Mouse (Mus musculus): ENCODE measurements around the gene Pjvk. TPM values are rescaled to one million over a fixed set of nuclear protein-coding genes. Genes with fewer than 3 reads are reported as not detected.

Pjvk gene
- polyA plus RNA-seq, 1 experiment from 2014 or later: 1.0 TPM

DNA sequence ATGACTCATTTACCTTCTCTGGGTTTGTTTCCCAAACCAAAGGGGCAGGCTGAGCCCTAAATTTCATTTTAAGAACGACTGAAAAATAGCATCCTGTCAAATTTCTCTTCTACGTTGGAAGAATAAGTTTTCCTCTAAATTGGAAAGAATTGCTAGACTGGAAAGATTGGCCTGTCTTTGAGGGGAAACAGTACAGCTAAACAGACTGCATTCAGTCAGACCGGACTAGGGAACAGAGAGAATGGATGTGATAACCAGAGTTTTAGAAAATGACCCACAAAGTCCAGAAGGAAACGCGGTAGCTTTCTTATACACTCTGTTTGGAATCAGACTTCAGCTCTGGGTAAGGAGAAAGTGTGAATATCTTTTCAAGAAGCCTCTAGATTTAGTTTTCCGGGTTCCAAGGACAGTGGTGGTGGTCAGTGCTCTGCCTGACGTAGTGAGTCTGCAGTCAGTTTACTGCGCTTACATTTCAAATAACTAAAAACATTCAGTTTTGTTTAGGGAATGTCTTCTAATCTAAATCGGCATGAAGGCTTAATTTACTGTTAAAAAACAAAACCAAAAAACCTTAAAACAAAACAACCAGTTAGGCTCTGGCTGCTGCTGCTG lies 24.0 kb downstream of the Pjvk start:
- H3K27ac ChIP-seq (replicated peaks): peak overlapping the region; percentile 62
- H3K27me3 ChIP-seq: no peaks in the 10 kb centered on the region
- peak overlapping the region; percentile 51 for H3K9ac ChIP-seq (replicated peaks)
- peak overlapping the region; percentile 57 for H3K4me2 ChIP-seq (replicated peaks)
- H3K36me3 ChIP-seq: no peaks in the 10 kb centered on the region
- 46% methylated on average over 9 of the region's 9 CpGs for WGBS
- H3K4me3 ChIP-seq: peak overlapping the region; percentile 43
- ATAC-seq (ENCODE audit: low FRiP score, low read depth): no peak
- H3K4me1 ChIP-seq: peaks cover 17% of the 10 kb centered on the region
- H3K9me3 ChIP-seq: no peaks in the 10 kb centered on the region

DNA sequence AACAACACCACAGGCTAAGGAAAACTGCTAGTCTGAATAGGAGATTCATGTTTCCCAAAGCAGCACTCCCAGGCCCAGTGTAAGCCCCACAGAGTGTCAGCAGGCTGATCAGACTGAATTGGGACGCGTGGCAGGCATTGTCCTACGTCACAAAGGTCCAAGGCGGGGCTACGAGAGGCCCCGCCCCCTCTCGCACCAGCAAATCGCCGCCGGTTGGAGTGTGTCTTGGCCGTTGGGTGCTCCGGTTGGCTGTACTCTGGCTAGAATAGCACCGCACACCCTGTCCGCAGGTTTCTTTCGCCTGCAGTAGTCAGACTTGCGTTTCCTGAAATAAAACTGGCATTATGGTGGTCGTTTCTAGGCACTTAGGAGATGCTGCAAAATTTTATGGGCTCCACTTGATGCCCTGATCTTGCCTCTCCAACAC lies 24.7 kb downstream of the Pjvk start, which contains the start of gene Fkbp7:
TSS of gene Fkbp7 (minus strand) at position 151 of the 427 bp plus-strand sequence.
- Histone ChIP-seq H3K27ac (replicated peaks) (peak within 1 kb of the TSS; percentile 62), H3K27me3 (no peaks in the 10 kb centered on the region), H3K9me3 (no peaks in the 10 kb centered on the region), H3K4me3 (peak within 1 kb of the TSS; percentile 43), H3K9ac (replicated peaks) (peak within 1 kb of the TSS; percentile 51), H3K36me3 (no peaks in the 10 kb centered on the region), H3K4me1 (peaks cover 17% of the 10 kb centered on the region), H3K4me2 (replicated peaks) (peak within 1 kb of the TSS; percentile 57)
- WGBS: under 1% methylated on average over 17 of the region's 17 CpGs
- ATAC-seq (ENCODE audit: low FRiP score, low read depth): peak; percentile 91

GRCm38 (mm10) chr2:76673472-76674081 lies 25.3 kb downstream of the Pjvk start:
- 41% methylated on average over 7 of the region's 7 CpGs for WGBS
- Histone ChIP-seq H3K27ac (replicated peaks) (peak overlapping the region; percentile 56), H3K9ac (replicated peaks) (no peak overlapping the region), H3K9me3 (no peaks in the 10 kb centered on the region), H3K4me1 (peaks cover 17% of the 10 kb centered on the region), H3K27me3 (no peaks in the 10 kb centered on the region), H3K4me2 (replicated peaks) (peak overlapping the region; percentile 57), H3K4me3 (peak overlapping the region; percentile 43), H3K36me3 (no peaks in the 10 kb centered on the region)
- no peak for ATAC-seq (ENCODE audit: low FRiP score, low read depth)

DNA sequence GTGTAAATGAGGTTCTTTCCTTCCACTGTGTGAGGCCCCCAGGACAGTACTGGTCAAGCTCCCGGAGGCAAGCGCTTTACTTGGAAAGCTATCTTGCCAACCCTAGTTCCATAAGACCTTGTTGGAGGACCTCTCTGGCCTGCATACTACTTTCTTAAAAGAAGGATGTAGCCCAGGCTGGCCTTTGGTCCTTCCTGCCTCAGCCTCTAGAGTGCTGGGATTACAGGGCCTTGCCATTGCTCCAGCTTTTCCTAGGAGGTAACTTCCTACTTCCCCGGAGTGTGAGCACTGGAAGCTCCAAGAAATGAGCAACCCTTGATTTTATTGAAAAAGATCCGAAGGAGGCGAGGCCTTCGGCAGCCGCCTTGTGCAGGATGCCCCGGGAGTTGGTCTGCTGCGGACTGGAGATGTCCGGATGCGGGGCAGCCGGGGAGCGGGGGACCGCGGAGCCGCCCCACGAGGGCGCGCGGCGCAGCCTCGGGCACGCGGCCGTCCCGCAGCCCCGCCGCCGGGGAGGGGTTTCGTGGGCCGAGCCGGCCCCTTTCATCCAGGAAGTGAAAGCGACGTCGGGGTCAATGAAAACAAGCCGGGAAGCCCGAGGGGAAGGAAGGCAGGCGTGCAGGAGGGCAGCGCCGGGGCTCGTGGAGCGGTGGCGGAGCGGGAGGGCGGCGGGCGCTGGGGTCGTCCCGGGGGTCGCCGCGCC lies 26.6 kb downstream of the Pjvk start, which contains the start of gene Plekha3:
TSS of gene Plekha3 (plus strand) at position 557 of the 703 bp plus-strand sequence.
- peak; percentile 70 for ATAC-seq (ENCODE audit: low FRiP score, low read depth)
- peak within 1 kb of the TSS; percentile 68 for H3K4me3 ChIP-seq

GRCm38 (mm10) chr2:76675451-76675850 lies 27.2 kb downstream of the Pjvk start:
- peaks cover 17% of the 10 kb centered on the region for H3K4me1 ChIP-seq
- no peaks in the 10 kb centered on the region for H3K27me3 ChIP-seq
- H3K4me3 ChIP-seq: peak overlapping the region; percentile 68
- under 1% methylated on average over 38 of the region's 44 CpGs for WGBS
- H3K9me3 ChIP-seq: no peaks in the 10 kb centered on the region
- ATAC-seq (ENCODE audit: low FRiP score, low read depth): peak; percentile 59; the same call in 1 of the 2 replicates
- peak overlapping the region; percentile 60 for H3K4me2 ChIP-seq (replicated peaks)
- no peaks in the 10 kb centered on the region for H3K36me3 ChIP-seq
- peak overlapping the region; percentile 81 for H3K27ac ChIP-seq (replicated peaks)
- peak overlapping the region; percentile 91 for H3K9ac ChIP-seq (replicated peaks)

More for the DNA sequence above, 26.6 kb downstream of the Pjvk start, which contains the start of gene Plekha3:
- Histone ChIP-seq H3K9me3 (no peaks in the 10 kb centered on the region), H3K9ac (replicated peaks) (peak within 1 kb of the TSS; percentile 91), H3K27ac (replicated peaks) (peak within 1 kb of the TSS; percentile 81), H3K4me2 (replicated peaks) (peak within 1 kb of the TSS; percentile 60), H3K27me3 (no peaks in the 10 kb centered on the region), H3K36me3 (no peaks in the 10 kb centered on the region), H3K4me1 (peaks cover 17% of the 10 kb centered on the region)
- 6% methylated on average over 43 of the region's 52 CpGs for WGBS

- peaks cover 17% of the 10 kb centered on the region for H3K4me1 ChIP-seq
- WGBS: 17% methylated on average over 4 of the region's 4 CpGs
- H3K27ac ChIP-seq (replicated peaks): no peak overlapping the region
- H3K9me3 ChIP-seq: no peaks in the 10 kb centered on the region
- peak overlapping the region; percentile 60 for H3K4me2 ChIP-seq (replicated peaks)
- H3K27me3 ChIP-seq: no peaks in the 10 kb centered on the region
- H3K36me3 ChIP-seq: no peaks in the 10 kb centered on the region
- peak overlapping the region; percentile 68 for H3K4me3 ChIP-seq
- ATAC-seq (ENCODE audit: low FRiP score, low read depth): no peak
- peak overlapping the region; percentile 91 for H3K9ac ChIP-seq (replicated peaks)
Observed at GRCm38 (mm10) chr2:76675949-76676348, 27.7 kb downstream of the Pjvk start.

GRCm38 (mm10) chr2:76676401-76677226 lies 28.3 kb downstream of the Pjvk start:
- Histone ChIP-seq H3K4me2 (replicated peaks) (peak overlapping the region; percentile 60), H3K27ac (replicated peaks) (no peak overlapping the region)
- WGBS: 68% methylated on average over 13 of the region's 13 CpGs

DNA sequence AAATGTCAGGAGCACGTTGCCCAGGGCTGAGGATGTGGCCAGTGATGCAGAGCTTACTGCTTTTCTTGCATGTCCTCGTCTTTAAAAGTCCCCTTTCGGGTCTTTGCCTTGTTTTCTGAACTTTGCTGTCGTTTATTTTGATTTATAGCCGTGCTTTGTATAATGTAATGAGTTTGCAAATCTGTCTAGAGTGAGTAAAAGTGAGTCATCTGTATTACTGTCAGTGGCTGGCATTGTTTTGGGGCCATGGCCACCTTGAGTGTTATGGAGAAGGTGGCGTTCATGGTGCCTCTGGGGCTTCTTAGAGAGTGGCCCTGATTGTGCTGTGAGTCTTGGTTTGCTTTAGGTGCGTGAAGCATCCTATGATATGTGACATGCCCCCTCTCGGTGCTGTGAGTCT lies 34.0 kb downstream of the Pjvk start:
- Histone ChIP-seq H3K4me1 (no peaks in the 10 kb centered on the region), H3K36me3 (peaks cover 55% of the 10 kb centered on the region), H3K27ac (replicated peaks) (no peak overlapping the region), H3K9ac (replicated peaks) (no peak overlapping the region), H3K9me3 (no peaks in the 10 kb centered on the region), H3K27me3 (no peaks in the 10 kb centered on the region), H3K4me2 (replicated peaks) (no peak overlapping the region), H3K4me3 (no peak overlapping the region)
- ATAC-seq (ENCODE audit: low FRiP score, low read depth): no peak
- 90% methylated on average over 8 of the region's 8 CpGs for WGBS

More at GRCm38 (mm10) chr2:76676401-76677226, 28.3 kb downstream of the Pjvk start:
- H3K9ac ChIP-seq (replicated peaks): peak overlapping the region; percentile 91
- 0 out of 2 replicates have a peak, but pooled peaks cover 3% of the 10 kb centered on the region for H3K36me3 ChIP-seq
- peaks cover 17% of the 10 kb centered on the region for H3K4me1 ChIP-seq
- no peak for ATAC-seq (ENCODE audit: low FRiP score, low read depth)
- H3K4me3 ChIP-seq: peak overlapping the region; percentile 68
- H3K9me3 ChIP-seq: no peaks in the 10 kb centered on the region
- H3K27me3 ChIP-seq: no peaks in the 10 kb centered on the region

DNA sequence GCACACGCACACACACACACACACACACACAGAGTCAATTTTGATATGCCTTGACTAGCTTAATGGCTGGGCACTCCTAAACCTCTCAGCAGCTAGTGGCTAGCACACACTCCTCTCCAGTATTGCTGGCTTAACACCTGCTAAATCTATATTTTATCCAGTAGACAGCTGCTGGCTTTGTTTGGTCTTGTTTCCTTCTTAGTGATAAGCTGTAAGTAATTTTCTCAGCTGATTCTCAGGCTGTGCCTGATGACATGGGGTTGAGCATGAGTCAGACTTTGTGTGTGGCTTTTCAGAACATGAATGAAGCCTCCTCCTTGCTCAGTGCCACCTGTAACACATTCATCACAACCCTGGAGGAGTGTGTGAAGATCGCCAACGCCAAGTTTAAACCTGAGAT lies 38.7 kb downstream of the Pjvk start:
- Histone ChIP-seq H3K27me3 (no peaks in the 10 kb centered on the region), H3K27ac (replicated peaks) (no peak overlapping the region), H3K9ac (replicated peaks) (no peak overlapping the region), H3K4me1 (no peaks in the 10 kb centered on the region), H3K36me3 (peaks cover 83% of the 10 kb centered on the region), H3K4me2 (replicated peaks) (no peak overlapping the region), H3K4me3 (no peak overlapping the region), H3K9me3 (no peaks in the 10 kb centered on the region)
- ATAC-seq (ENCODE audit: low FRiP score, low read depth): no peak
- 96% methylated on average over 3 of the region's 3 CpGs for WGBS

GRCm38 (mm10) chr2:76687608-76688007 lies 39.3 kb downstream of the Pjvk start:
- H3K27me3 ChIP-seq: no peaks in the 10 kb centered on the region
- peaks cover 82% of the 10 kb centered on the region for H3K36me3 ChIP-seq
- H3K27ac ChIP-seq (replicated peaks): no peak overlapping the region
- no peak overlapping the region for H3K4me3 ChIP-seq
- H3K4me2 ChIP-seq (replicated peaks): no peak overlapping the region
- WGBS: 89% methylated on average over 3 of the region's 3 CpGs
- ATAC-seq (ENCODE audit: low FRiP score, low read depth): no peak
- no peaks in the 10 kb centered on the region for H3K4me1 ChIP-seq
- no peak overlapping the region for H3K9ac ChIP-seq (replicated peaks)
- no peaks in the 10 kb centered on the region for H3K9me3 ChIP-seq

DNA sequence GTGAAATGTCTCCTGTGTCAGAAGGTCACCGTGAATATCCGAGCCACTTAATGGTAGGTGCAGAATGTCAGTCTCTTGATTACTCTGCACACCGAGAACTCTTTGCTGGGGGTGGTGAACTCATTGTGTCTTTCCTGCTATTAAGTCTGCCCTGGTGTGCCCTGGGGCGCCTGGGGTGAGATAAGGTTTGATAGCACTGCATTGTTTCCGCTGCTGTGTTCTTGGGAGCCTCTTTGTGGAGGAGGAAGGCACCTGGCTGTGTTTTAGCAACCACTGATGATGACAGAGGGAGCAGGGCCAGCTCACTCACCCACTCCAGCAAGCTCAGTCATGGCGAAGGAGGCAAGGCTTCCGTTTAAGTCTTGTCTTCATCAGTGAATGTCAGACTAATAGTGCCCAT lies 39.9 kb downstream of the Pjvk start:
- H3K4me2 ChIP-seq (replicated peaks): no peak overlapping the region
- H3K9ac ChIP-seq (replicated peaks): no peak overlapping the region
- peaks cover 82% of the 10 kb centered on the region for H3K36me3 ChIP-seq
- H3K27me3 ChIP-seq: no peaks in the 10 kb centered on the region
- ATAC-seq (ENCODE audit: low FRiP score, low read depth): no peak
- no peak overlapping the region for H3K27ac ChIP-seq (replicated peaks)
- H3K4me3 ChIP-seq: no peak overlapping the region
- H3K9me3 ChIP-seq: no peaks in the 10 kb centered on the region
- H3K4me1 ChIP-seq: no peaks in the 10 kb centered on the region
- WGBS: 83% methylated on average over 7 of the region's 7 CpGs
